ENCODE assay signal across 10 mouse cellular contexts in the genomic region with DNA sequence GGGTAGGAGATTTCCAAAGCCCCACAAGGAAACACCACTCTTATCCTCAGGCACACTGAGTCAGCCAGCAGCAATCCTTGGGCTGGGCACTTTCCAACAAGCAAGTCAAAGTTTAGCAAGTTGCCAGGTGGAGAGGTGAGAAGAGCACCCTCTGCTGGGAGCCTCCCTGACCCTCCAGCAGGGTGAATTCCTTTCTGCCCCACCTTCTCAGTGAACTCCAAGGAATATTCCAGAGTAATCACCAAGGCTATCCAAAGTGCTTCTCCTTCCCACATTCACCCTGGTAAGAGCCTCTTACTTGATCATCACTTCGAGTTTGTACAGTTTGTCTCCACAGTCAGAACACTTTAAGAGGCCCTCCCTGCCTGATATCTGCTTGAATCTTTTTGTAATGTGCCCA.
DNase-seq lines count a peak whose midpoint lies in the region; ATAC-seq and TF ChIP-seq lines count a peak whose summit lies in the region.
"Had no signal": no experiment of that assay in that cellular context is flagged by ENCODE, and none has a peak within 500 bp of the region (broad histone marks: within the 10 kb centered on the region; RNA-seq: fewer than 3 reads in every experiment).

No protein-coding gene starts in this region.

- TF ChIP-seq POLR2A in bone marrow, adult 2 months (IDR thresholded peaks at IDR 0.05; ENCODE audit: borderline replicate concordance, control insufficient read depth, low read depth, low read length), result no peak
- no peak for TF ChIP-seq POLR2A in small intestine, adult 2 months (IDR thresholded peaks at IDR 0.05; ENCODE audit: low read depth, low read length)

- no peaks in the 10 kb centered on the region for H3K4me1 ChIP-seq in midbrain, postnatal 0 days (ENCODE audit: insufficient read depth, low read length)
- H3K4me1 ChIP-seq in midbrain, embryonic 14.5 days (ENCODE audit: control insufficient read depth, insufficient read depth, low read length), result no peaks in the 10 kb centered on the region
- H3K4me1 ChIP-seq in bone marrow, adult 2 months (ENCODE audit: control insufficient read depth, insufficient read depth, low read length), result no peaks in the 10 kb centered on the region
- H3K4me1 ChIP-seq in small intestine, adult 2 months (ENCODE audit: control insufficient read depth, insufficient read depth, insufficient read length, low read length), result no peaks in the 10 kb centered on the region
- H3K4me1 ChIP-seq: forebrain, embryonic 12.5 days; lung, embryonic 15.5 days had no signal

- H3K4me3 ChIP-seq in gastrocnemius, adult 2 months, result no peak overlapping the region
- H3K4me3 ChIP-seq in midbrain, postnatal 0 days (ENCODE audit: low read depth, low read length), result no peak overlapping the region
- H3K4me3 ChIP-seq in midbrain, embryonic 14.5 days (replicated peaks; ENCODE audit: low read depth, low read length), result no peak overlapping the region
- no peak overlapping the region for H3K4me3 ChIP-seq in bone marrow, adult 2 months (replicated peaks; ENCODE audit: control insufficient read depth, low read depth, low read length)
- H3K4me3 ChIP-seq in small intestine, adult 2 months (ENCODE audit: low read depth, low read length), result no peak overlapping the region
- H3K4me3 ChIP-seq: forebrain, embryonic 12.5 days; lung, embryonic 15.5 days had no signal

- no peaks in the 10 kb centered on the region for H3K36me3 ChIP-seq in midbrain, postnatal 0 days (ENCODE audit: insufficient read depth, low read length)
- H3K36me3 ChIP-seq in midbrain, embryonic 14.5 days (ENCODE audit: control insufficient read depth, insufficient read depth, low read length), result no peaks in the 10 kb centered on the region
- H3K36me3 ChIP-seq in small intestine, adult 2 months (ENCODE audit: control insufficient read depth, insufficient read depth, low read length), result no peaks in the 10 kb centered on the region
- H3K36me3 ChIP-seq: forebrain, embryonic 12.5 days; lung, embryonic 15.5 days had no signal

- no peak overlapping the region for H3K27ac ChIP-seq in gastrocnemius, adult 2 months
- no peak overlapping the region for H3K27ac ChIP-seq in midbrain, postnatal 0 days (ENCODE audit: low read depth, low read length)
- no peak overlapping the region for H3K27ac ChIP-seq in midbrain, embryonic 14.5 days (replicated peaks; ENCODE audit: low read depth, low read length)
- H3K27ac ChIP-seq in bone marrow, adult 2 months (ENCODE audit: control insufficient read depth, insufficient read depth, low read depth, low read length, poor library complexity), result no peak overlapping the region
- H3K27ac ChIP-seq in small intestine, adult 2 months (ENCODE audit: insufficient read depth, low read depth, low read length), result no peak overlapping the region
- H3K27ac ChIP-seq: forebrain, embryonic 12.5 days; lung, embryonic 15.5 days had no signal

- no peaks in the 10 kb centered on the region for H3K27me3 ChIP-seq in midbrain, postnatal 0 days (ENCODE audit: insufficient read depth, low read length)
- no peaks in the 10 kb centered on the region for H3K27me3 ChIP-seq in midbrain, embryonic 14.5 days (ENCODE audit: control insufficient read depth, insufficient read depth, low read length)
- H3K27me3 ChIP-seq in small intestine, adult 2 months (ENCODE audit: control insufficient read depth, insufficient read depth, low read length), result no peaks in the 10 kb centered on the region
- H3K27me3 ChIP-seq: forebrain, embryonic 12.5 days; lung, embryonic 15.5 days had no signal

- intact Hi-C loops in gastrocnemius, adult 2 months (cut with DNase I), result loop anchor here (5.0 kb wide), 1 partner anchor 298 kb away; no protein-coding TSS in a partner anchor

- WGBS in midbrain, postnatal 0 days, result 90% methylated on average over 1 of the region's 1 CpGs
- WGBS in midbrain, embryonic 14.5 days, result 87% methylated on average over 1 of the region's 1 CpGs
- WGBS in bone marrow, adult 2 months, result 69% methylated on average over 1 of the region's 1 CpGs
- WGBS in small intestine, adult 2 months, result 65% methylated on average over 1 of the region's 1 CpGs

- H3K4me2 ChIP-seq in midbrain, postnatal 0 days (ENCODE audit: low read depth, low read length, poor library complexity, severe bottlenecking), result no peak overlapping the region
- no peak overlapping the region for H3K4me2 ChIP-seq in midbrain, embryonic 14.5 days (ENCODE audit: low read length)
- H3K4me2 ChIP-seq: forebrain, embryonic 12.5 days; lung, embryonic 15.5 days had no signal

- H3K9ac ChIP-seq in midbrain, postnatal 0 days (replicated peaks; ENCODE audit: low read length, poor library complexity, severe bottlenecking), result no peak overlapping the region
- no peak overlapping the region for H3K9ac ChIP-seq in midbrain, embryonic 14.5 days (replicated peaks; ENCODE audit: low read length)
- H3K9ac ChIP-seq: forebrain, embryonic 12.5 days; lung, embryonic 15.5 days had no signal

- peak; percentile 66 for TF ChIP-seq CTCF in gastrocnemius, adult 2 months (IDR thresholded peaks at IDR 0.05)
- TF ChIP-seq CTCF in midbrain, postnatal 0 days (IDR thresholded peaks at IDR 0.05), result peak; percentile 26
- TF ChIP-seq CTCF in bone marrow, adult 2 months (IDR thresholded peaks at IDR 0.05; ENCODE audit: control insufficient read depth, insufficient read depth, low read length), result peak; percentile 19; the same call in 1 of the 2 replicates
- peak; percentile 34; the same call in 1 of the 2 replicates for TF ChIP-seq CTCF in small intestine, adult 2 months (IDR thresholded peaks at IDR 0.05; ENCODE audit: extremely low read depth, insufficient read length, insufficient replicate concordance, low read depth, low read length)

- no peak for ATAC-seq in midbrain, postnatal 0 days (ENCODE audit: low FRiP score)
- no peak for ATAC-seq in midbrain, embryonic 14.5 days (ENCODE audit: low FRiP score, low TSS enrichment)

- no peaks in the 10 kb centered on the region for H3K9me3 ChIP-seq in midbrain, postnatal 0 days (ENCODE audit: low read length)
- no peaks in the 10 kb centered on the region for H3K9me3 ChIP-seq in midbrain, embryonic 14.5 days (ENCODE audit: control insufficient read depth, low read length)
- H3K9me3 ChIP-seq: forebrain, embryonic 12.5 days; lung, embryonic 15.5 days had no signal

- DNase-seq in gastrocnemius, adult 2 months, result peak; percentile 51
- DNase-seq in gastrocnemius, adult 8-10 months (ENCODE audit: low spot score in 2 of 2), result no peak
- no peak for DNase-seq in midbrain, postnatal 0 days (ENCODE audit: low spot score)
- no peak for DNase-seq in midbrain, embryonic 14.5 days
- no peak for DNase-seq in c-Kit-positive CD71-positive TER-119-positive erythroid progenitor cells, embryonic 14.5 days (ENCODE audit: low spot score)
- DNase-seq in embryo, embryonic 9.5 days (ENCODE audit: extremely low spot score), result no peak
